Mouse (Mus musculus) stomach, embryonic 16.5 days (tissue): ENCODE measurements around the gene H2-Q10. TPM values are rescaled to one million over a fixed set of nuclear protein-coding genes. Genes with fewer than 3 reads are reported as not detected.
"Not testable (repeated sequence)": the region's sequence is repeated elsewhere in the genome, so short reads cannot be mapped to it uniquely, and the experiment has no call there.

ENCODE experiments used
- ATAC-seq: fragments of 200-750 bp; cut with Nextera tagmentation; 2 replicates; pipeline ENCODE4 v1.8.0; 2017; ENCODE audit warnings: moderate number of reproducible peaks, moderate TSS enrichment; ENCODE audit not compliant: insufficient read depth, low FRiP score
- H3K27ac ChIP-seq: fragments of 300-500 bp; sonication (generic); 2 replicates; pipeline ENCODE4 v1.5.1; 2014; ENCODE audit warnings: low read length
- H3K27me3 ChIP-seq: fragments of 300-500 bp; sonication (generic); 2 replicates; pipeline ENCODE4 v1.6.1; 2014; ENCODE audit warnings: low read length, control low read depth, mixed read lengths; ENCODE audit not compliant: control insufficient read depth, insufficient read depth
- H3K36me3 ChIP-seq: fragments of 300-500 bp; sonication (generic); 2 replicates; pipeline ENCODE4 v1.6.1; 2014; ENCODE audit warnings: low read length; ENCODE audit not compliant: control insufficient read depth, insufficient read depth
- H3K4me1 ChIP-seq: fragments of 300-500 bp; sonication (generic); 2 replicates; pipeline ENCODE4 v1.6.1; 2014; ENCODE audit warnings: low read length, control low read depth, mixed read lengths; ENCODE audit not compliant: control insufficient read depth, insufficient read depth
- H3K4me2 ChIP-seq: fragments of 300-500 bp; sonication (generic); 2 replicates; pipeline ENCODE4 v1.6.1; 2014; ENCODE audit warnings: low read depth, low read length, mixed read lengths
- H3K4me3 ChIP-seq: fragments of 300-500 bp; sonication (generic); replicated peaks from 2 replicates; pipeline ENCODE4 v1.5.1; 2014; ENCODE audit warnings: mild to moderate bottlenecking, low read length
- H3K9ac ChIP-seq: fragments of 300-500 bp; sonication (generic); 2 replicates; pipeline ENCODE4 v1.6.1; 2014; ENCODE audit warnings: low read length
- H3K9me3 ChIP-seq: fragments of 300-500 bp; sonication (generic); replicated peaks from 2 replicates; pipeline ENCODE4 v1.6.1; 2016; ENCODE audit warnings: low read length, control low read depth; ENCODE audit not compliant: control insufficient read depth
- WGBS: fragments of 180-500 bp; shearing (Covaris S2); extraction: QIAGEN DNeasy Blood & Tissue Kit; methylation state at CpG from one replicate; pipeline ENCODE4 v1.1.7; 2014; 5-methylcytosine and 5-hydroxymethylcytosine counted together
- polyA plus RNA-seq: library from polyadenylated mRNA; unstranded; fragments of >200 nt; fragmentation: Nextera tagmentation; extraction: Ambion mirVana; gene quantifications from 2 replicates; pipeline ENCODE4 v1.2.1, GENCODE M21; 2015

Gene H2-Q10
- polyA plus RNA-seq, 1 experiment from 2014 or later = 22.4 TPM

DNA sequence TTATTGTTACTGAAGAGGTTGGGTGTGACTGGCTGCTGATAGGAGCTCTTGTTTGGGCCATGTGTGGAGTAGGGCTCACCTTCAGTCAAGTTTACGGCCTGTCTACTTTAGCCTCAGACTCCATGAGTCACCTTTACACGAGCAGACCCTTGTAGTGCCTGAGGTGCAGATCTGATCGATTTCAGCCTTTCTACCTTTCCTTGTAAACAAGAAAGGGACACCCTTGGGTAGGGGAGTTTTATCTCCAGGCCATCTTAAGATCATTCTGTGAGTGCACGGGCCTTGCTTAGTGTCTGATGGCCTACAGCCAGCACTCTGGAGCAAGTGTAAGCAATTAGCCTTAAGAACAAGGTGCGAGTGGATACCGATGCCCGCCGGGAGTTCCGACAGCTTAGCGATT is 37.0 kb downstream of the H2-Q10 start:
- Histone ChIP-seq H3K9me3 (no peaks in the 10 kb centered on the region), H3K4me2 (no peak overlapping the region), H3K36me3 (no peaks in the 10 kb centered on the region), H3K27ac (no peak overlapping the region), H3K4me3 (no peak overlapping the region), H3K9ac (no peak overlapping the region), H3K27me3 (peaks cover 11% of the 10 kb centered on the region; the same call in 1 of the 2 replicates), H3K4me1 (0 out of 2 replicates have a peak, but pooled peaks cover 2% of the 10 kb centered on the region)
- 21% methylated on average over 10 of the region's 10 CpGs for WGBS
- no peak for ATAC-seq

DNA sequence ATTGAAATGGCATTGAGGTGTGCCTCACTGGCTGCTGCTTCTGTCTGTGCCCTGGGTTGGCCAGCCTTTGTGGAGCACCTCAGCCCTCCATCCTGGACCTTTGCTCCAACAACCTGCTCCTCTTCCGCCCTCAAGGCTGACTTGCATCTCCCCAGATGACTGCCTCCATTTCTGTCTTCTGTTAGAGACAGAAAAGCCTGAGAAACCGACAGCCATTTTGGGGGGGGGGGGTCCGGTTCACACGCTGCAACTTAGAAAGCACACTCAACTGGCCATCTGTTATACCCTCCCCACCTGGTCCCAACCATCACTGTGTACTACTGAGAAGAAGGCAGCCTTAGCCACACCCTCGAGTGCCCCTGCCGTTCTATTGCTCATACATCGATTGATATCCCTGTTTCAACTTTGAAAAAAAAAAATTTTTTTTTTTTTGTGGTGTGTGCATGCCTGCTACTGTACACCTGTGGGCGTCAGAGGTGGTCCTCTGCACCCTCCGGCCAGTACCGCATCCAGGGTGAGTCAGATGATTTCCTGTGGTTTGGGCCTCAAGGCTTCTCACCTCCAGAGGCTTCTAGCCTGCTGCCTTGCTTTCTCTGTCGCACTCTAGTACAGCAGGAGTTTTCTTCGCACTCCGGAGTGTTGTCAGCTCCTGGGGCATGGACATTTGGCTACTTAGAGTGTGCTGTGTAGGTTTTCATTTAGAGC is 37.8 kb downstream of the H2-Q10 start:
- Histone ChIP-seq H3K9ac (no peak overlapping the region), H3K36me3 (no peaks in the 10 kb centered on the region), H3K4me2 (no peak overlapping the region), H3K9me3 (no peaks in the 10 kb centered on the region), H3K4me3 (no peak overlapping the region), H3K27me3 (peaks cover 11% of the 10 kb centered on the region; the same call in 1 of the 2 replicates), H3K4me1 (0 out of 2 replicates have a peak, but pooled peaks cover 2% of the 10 kb centered on the region), H3K27ac (no peak overlapping the region)
- no peak for ATAC-seq
- WGBS = 26% methylated on average over 13 of the region's 13 CpGs

DNA sequence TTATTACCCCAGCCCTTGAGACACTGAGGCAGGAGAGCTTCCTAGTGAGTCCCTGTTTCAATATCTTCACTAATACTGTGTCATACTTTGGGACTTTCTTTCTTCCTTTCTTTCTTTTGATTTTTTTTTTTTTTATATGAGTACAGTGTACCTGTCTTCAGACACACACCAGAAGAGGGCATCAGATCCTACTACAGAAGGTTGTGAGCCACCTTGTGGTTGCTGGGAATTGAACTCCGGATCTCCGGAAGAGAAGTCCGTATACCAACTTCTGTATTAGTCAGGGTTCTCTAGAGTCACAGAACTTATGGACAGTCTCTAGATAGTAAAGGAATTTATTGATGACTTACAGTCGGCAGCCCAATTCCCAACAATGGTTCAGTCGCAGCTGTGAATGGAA is 38.4 kb downstream of the H2-Q10 start:
- H3K27me3 ChIP-seq = peaks cover 11% of the 10 kb centered on the region; the same call in 1 of the 2 replicates
- H3K9me3 ChIP-seq, H3K36me3 ChIP-seq, H3K27ac ChIP-seq, ATAC-seq, H3K9ac ChIP-seq, H3K4me2 ChIP-seq, H3K4me3 ChIP-seq, H3K4me1 ChIP-seq: not testable (repeated sequence)
- 59% methylated on average over 4 of the region's 5 CpGs for WGBS

DNA sequence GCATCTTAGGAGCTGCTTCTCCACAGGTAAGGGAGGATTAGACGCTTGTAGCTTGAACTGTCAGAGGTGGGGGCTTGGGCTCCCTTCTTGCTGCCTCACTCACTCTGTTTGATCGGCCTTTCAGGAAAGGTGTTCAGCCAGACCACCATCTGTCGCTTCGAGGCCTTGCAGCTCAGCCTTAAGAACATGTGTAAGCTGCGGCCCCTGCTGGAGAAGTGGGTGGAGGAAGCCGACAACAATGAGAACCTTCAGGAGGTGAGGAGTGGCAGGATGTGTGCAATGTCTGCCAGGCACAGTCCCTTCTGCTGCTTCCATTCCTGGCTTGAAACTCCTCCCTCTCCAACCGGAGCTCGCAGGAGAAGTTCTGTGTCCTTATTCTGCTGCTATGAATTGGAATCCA is 39.4 kb downstream of the H2-Q10 start:
- peak; percentile 33; the same call in 1 of the 2 replicates for ATAC-seq
- WGBS = 27% methylated on average over 8 of the region's 8 CpGs

DNA sequence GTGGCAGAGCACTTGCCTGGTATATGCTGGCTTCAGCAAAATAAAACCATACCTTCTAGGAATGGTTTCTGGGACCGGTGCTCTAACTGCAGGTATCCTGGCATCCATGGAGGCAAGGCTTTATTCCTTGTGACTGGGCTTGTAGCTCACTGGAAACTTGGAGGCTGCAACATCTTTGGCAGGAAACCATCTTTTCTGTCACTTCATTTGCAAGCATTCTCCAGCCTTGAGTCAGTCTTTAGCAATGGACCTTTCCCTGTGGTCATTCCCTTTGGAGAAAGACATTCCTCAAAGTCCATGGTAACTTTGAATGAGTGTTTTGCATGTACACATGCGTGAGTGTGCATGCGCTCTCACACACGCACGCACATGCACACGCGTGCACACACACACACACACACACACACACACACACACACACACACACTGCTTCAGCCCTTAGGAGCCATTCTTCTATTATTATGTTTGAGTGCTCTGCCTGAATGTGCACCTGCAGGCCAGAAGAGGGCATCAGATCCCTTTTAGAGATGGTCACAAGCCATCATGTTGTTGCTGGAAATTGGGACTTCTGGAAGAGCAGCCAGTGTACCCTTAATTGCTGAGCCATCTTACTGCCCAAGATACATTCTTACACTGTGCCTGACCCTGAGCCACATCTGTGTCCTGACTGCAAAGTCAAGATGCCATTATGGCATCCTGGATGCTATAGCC is 43.2 kb downstream of the H2-Q10 start:
- Histone ChIP-seq H3K27me3 (no peaks in the 10 kb centered on the region), H3K36me3 (no peaks in the 10 kb centered on the region), H3K4me1 (peaks cover 24% of the 10 kb centered on the region), H3K27ac (no peak overlapping the region), H3K9me3 (no peaks in the 10 kb centered on the region), H3K9ac (no peak overlapping the region), H3K4me3 (no peak overlapping the region), H3K4me2 (no peak overlapping the region)
- no peak for ATAC-seq
- 92% methylated on average over 7 of the region's 7 CpGs for WGBS

More for the DNA sequence above, 39.4 kb downstream of the H2-Q10 start:
- no peak overlapping the region for H3K4me3 ChIP-seq
- no peak overlapping the region for H3K4me2 ChIP-seq
- peaks cover 11% of the 10 kb centered on the region; the same call in 1 of the 2 replicates for H3K27me3 ChIP-seq
- peaks cover 4% of the 10 kb centered on the region for H3K4me1 ChIP-seq
- no peaks in the 10 kb centered on the region for H3K9me3 ChIP-seq
- no peaks in the 10 kb centered on the region for H3K36me3 ChIP-seq
- no peak overlapping the region for H3K9ac ChIP-seq
- H3K27ac ChIP-seq = no peak overlapping the region

DNA sequence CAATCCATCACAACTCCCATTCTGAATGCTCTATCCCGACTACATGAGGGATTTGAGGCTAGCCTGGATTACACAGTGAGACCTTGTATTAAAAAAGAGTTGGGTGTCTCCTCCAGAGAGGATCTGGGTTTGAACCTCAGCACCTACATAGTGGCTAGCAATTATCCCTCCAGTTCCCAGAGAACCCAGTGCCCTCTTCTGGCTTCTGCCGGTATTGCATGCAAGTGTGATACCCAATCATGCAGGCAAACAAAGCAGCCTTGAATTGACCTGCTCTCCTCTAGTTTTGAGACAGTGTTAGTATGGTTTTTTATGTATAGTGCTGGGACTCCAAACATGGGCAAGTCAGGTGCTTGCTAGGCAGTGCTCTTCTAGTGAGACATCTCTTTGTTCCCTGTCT is 44.0 kb downstream of the H2-Q10 start:
- 9% methylated on average over 2 of the region's 2 CpGs for WGBS
- Histone ChIP-seq H3K4me3 (no peak overlapping the region), H3K9ac (0 out of 2 replicates have a peak overlapping the region, but pooled peaks have one; percentile 79), H3K27me3 (no peaks in the 10 kb centered on the region), H3K9me3 (no peaks in the 10 kb centered on the region), H3K27ac (no peak overlapping the region), H3K36me3 (no peaks in the 10 kb centered on the region), H3K4me1 (peaks cover 27% of the 10 kb centered on the region), H3K4me2 (peak overlapping the region; percentile 87)
- no peak for ATAC-seq

DNA sequence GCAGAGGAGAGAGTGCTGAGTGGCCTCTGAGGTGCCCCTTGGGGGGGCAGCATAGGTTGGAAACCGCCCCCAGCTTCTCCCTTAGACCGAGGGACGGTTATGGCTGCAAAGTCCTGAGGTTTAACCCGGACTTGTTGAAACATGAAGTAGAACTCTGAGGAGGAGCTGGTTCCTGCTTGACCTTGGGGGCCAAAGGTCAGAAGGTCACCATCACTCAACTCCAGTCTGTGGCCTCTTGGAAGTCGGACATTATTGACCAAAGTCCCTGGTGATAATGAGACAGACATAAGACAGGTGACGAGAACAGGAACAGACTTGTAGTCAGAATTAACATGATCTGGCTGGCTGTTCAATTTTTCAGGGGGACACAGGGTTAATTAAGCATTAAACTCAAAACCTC is 44.9 kb downstream of the H2-Q10 start:
- peak overlapping the region; percentile 62 for H3K4me3 ChIP-seq
- no peak overlapping the region for H3K27ac ChIP-seq
- peaks cover 24% of the 10 kb centered on the region for H3K4me1 ChIP-seq
- H3K27me3 ChIP-seq = no peaks in the 10 kb centered on the region
- no peaks in the 10 kb centered on the region for H3K36me3 ChIP-seq
- H3K4me2 ChIP-seq = peak overlapping the region; percentile 87
- H3K9ac ChIP-seq = peak overlapping the region; percentile 79
- 41% methylated on average over 6 of the region's 6 CpGs for WGBS
- ATAC-seq = no peak
- no peaks in the 10 kb centered on the region for H3K9me3 ChIP-seq

DNA sequence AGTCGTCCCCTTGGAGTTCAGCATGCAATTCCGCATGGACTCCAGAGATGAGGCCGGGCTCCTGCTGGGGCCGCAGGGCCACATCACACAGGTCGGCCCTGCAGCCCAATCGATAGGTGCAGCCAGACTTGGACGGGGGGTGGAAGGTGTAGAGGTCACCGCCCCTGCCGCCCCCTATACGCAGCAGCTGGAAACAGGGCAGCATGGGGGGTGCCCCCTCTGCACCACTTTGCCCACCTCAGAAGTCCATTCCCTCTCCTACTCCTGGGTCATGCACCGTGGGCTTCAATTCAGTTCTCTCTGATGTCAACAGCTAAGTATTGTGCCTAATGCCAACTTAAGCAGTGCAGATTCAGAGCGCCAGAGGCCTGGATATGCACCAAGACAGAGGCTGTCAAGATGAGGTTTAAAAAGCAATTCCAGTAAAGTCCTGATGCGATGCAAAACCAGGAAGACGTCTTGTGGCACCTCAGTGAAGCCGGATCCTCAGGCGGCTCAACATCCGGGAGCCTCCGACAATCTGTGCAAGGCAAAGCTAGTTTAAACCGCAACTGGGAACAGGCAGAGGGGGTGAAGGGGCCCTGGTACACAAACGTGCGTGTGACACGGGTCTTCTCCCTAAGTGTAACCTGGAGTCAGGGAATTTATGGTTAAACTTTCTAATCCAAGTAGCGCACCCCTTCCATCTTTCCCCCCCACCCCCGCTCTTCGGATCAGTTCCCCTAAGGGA is 46.2 kb downstream of the H2-Q10 start:
- no peak for ATAC-seq
- H3K4me2 ChIP-seq = peak overlapping the region; percentile 87
- H3K9ac ChIP-seq = peak overlapping the region; percentile 79
- H3K9me3 ChIP-seq = no peaks in the 10 kb centered on the region
- peak overlapping the region; percentile 62 for H3K4me3 ChIP-seq
- H3K27ac ChIP-seq = peak overlapping the region; percentile 29
- H3K27me3 ChIP-seq = no peaks in the 10 kb centered on the region
- WGBS = 3% methylated on average over 25 of the region's 25 CpGs
- no peaks in the 10 kb centered on the region for H3K36me3 ChIP-seq
- H3K4me1 ChIP-seq = peaks cover 24% of the 10 kb centered on the region
